Mouse (Mus musculus): ENCODE results near the gene Bach1. TPM values are rescaled to one million over a fixed set of nuclear protein-coding genes. Genes with fewer than 3 reads are reported as not detected.

The Bach1 gene
- 24.2 TPM for polyA plus RNA-seq (2015; fragmentation: Illumina TruSeq; extraction: RNeasy Lipid Tissue Mini Kit (QIAGEN cat#74804); ENCODE audit: insufficient read depth, low replicate concordance)

DNA sequence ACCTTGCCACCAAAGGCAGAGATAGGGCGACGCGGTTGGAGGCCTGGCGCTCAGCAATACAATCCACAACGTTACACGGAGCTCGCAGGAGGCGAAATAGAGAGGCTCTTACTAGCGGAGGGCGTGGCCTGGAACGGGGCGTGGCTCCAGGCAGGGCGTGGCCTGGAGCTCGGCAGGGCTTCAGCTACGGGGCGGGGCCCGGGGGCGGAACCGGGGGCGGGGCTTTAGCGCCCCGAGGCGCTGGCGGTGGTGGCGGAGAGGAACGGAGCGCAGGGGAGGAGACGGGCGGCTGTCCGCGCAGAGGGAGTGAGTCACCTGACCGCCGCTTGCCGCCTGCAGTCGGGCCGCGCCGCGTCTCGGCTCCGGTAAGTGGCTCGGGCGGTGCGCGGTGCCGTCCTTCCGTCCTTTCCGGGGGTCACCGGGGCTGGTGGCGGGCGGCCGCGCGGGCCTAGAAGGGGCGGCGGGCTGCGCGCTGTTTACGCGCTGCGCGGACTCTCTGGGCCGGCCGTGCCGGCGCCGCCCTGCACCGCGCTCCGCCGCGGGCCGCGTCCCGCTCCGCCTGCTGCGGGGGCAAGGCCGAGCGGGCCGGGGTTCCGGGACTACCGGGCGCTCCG, at the start of gene Bach1:
Bach1 (plus strand) TSS at position 254 of the 614 bp plus-strand sequence.

Other genes with a start within 250 kb of the Bach1 start
- gene Usp16, start 244.2 kb upstream of the Bach1 start, polyA plus RNA-seq (2015; fragmentation: Illumina TruSeq; extraction: RNeasy Lipid Tissue Mini Kit (QIAGEN cat#74804); ENCODE audit: insufficient read depth, low replicate concordance) = 141 TPM
- 347 TPM for gene Cct8, start 203.1 kb upstream of the Bach1 start, polyA plus RNA-seq (2015; fragmentation: Illumina TruSeq; extraction: RNeasy Lipid Tissue Mini Kit (QIAGEN cat#74804); ENCODE audit: insufficient read depth, low replicate concordance)
- 1.9 TPM for gene Map3k7cl, start 145.6 kb upstream of the Bach1 start, polyA plus RNA-seq (2015; fragmentation: Illumina TruSeq; extraction: RNeasy Lipid Tissue Mini Kit (QIAGEN cat#74804); ENCODE audit: insufficient read depth, low replicate concordance)